Mouse (Mus musculus): ENCODE data around the gene Rps13.
"Not testable (repeated sequence)": the region's sequence is repeated elsewhere in the genome, so short reads cannot be mapped to it uniquely, and the experiment has no call there.

Gene Rps13

GRCm38 (mm10) chr7:116333713-116334668, at the start of gene Rps13:
Rps13 (minus strand) TSS chr7:116334195.
- peak; percentile 96 for DNase-seq

GRCm38 (mm10) chr7:116379181-116379580, 45.2 kb upstream of the Rps13 start:
- DNase-seq = not testable (repeated sequence)

GRCm38 (mm10) chr7:116374284-116374683, 40.3 kb upstream of the Rps13 start:
- DNase-seq = no peak

- DNase-seq = peak; percentile 17 to 46
Measured at GRCm38 (mm10) chr7:116336226-116336625, 2.2 kb upstream of the Rps13 start.

GRCm38 (mm10) chr7:116335133-116335532, 1.1 kb upstream of the Rps13 start:
- no peak for DNase-seq

- DNase-seq = no peak
Measured at GRCm38 (mm10) chr7:116334669-116335038, 659 bp upstream of the Rps13 start.

- no peak for DNase-seq
Measured at GRCm38 (mm10) chr7:116331246-116331645, 2.7 kb downstream of the Rps13 start.

- no peak for DNase-seq
Measured at GRCm38 (mm10) chr7:116329858-116330257, 4.1 kb downstream of the Rps13 start.

- DNase-seq = no peak
Measured at GRCm38 (mm10) chr7:116328777-116329176, 5.2 kb downstream of the Rps13 start.

GRCm38 (mm10) chr7:116327901-116328300, 6.1 kb downstream of the Rps13 start:
- DNase-seq = peak in 1 of 2 experiments; percentile 13

GRCm38 (mm10) chr7:116323331-116323964, 10.5 kb downstream of the Rps13 start:
- DNase-seq = no peak

- DNase-seq = peak; percentile 27 to 39
Measured at GRCm38 (mm10) chr7:116309456-116309855, 24.5 kb downstream of the Rps13 start.

GRCm38 (mm10) chr7:116308632-116308991, 25.4 kb downstream of the Rps13 start:
- peak; percentile 33 to 48 for DNase-seq

GRCm38 (mm10) chr7:116307871-116308631, 25.9 kb downstream of the Rps13 start, which contains the start of gene Plekha7:
Plekha7 (minus strand) TSS chr7:116308376.
- peak; percentile 52 to 54 for DNase-seq

GRCm38 (mm10) chr7:116307099-116307870, 26.7 kb downstream of the Rps13 start:
- DNase-seq = peak; percentile 24 to 28

- DNase-seq = no peak
Measured at GRCm38 (mm10) chr7:116306601-116307000, 27.4 kb downstream of the Rps13 start.

- DNase-seq = no peak
Measured at GRCm38 (mm10) chr7:116301661-116302311, 32.2 kb downstream of the Rps13 start.

GRCm38 (mm10) chr7:116301144-116301543, 32.9 kb downstream of the Rps13 start:
- no peak for DNase-seq

GRCm38 (mm10) chr7:116298851-116299250, 35.1 kb downstream of the Rps13 start:
- no peak for DNase-seq

GRCm38 (mm10) chr7:116298389-116298788, 35.6 kb downstream of the Rps13 start:
- DNase-seq = no peak

- DNase-seq = no peak
Measured at GRCm38 (mm10) chr7:116294961-116295360, 39.0 kb downstream of the Rps13 start.

GRCm38 (mm10) chr7:116292377-116292776, 41.6 kb downstream of the Rps13 start:
- no peak for DNase-seq

Data from thymus, adult 18-20 months (tissue).